Mouse (Mus musculus) megakaryocyte progenitor cell, adult 5-6 weeks (primary cell): ENCODE results near the gene Ccnb3. TPM values are rescaled to one million over a fixed set of nuclear protein-coding genes. Genes with fewer than 3 reads are reported as not detected.

ENCODE experiments used
- ATAC-seq: replicated peaks from 2 replicates; pipeline ENCODE4 v1.8.0; 2016; ENCODE audit warnings: mild to moderate bottlenecking, moderate TSS enrichment, inconsistent platforms; ENCODE audit not compliant: poor library complexity
- total RNA-seq, 2 experiments: library from RNA; stranded (forward) in 1 of 2; stranded (reverse) in 1 of 2; fragments of 157-497, 149-512 nt in 1 of 2; fragments of 200-1000 nt in 1 of 2; gene quantifications; 2 replicates each; pipeline versions ENCODE4 v1.2.3 to v1.2.4; 2015 to 2017

Ccnb3 gene
- total RNA-seq (2015), result 0.10 TPM in 1 of 2 replicates, not detected in the other
- not detected in 2 replicates for total RNA-seq (2017)

DNA sequence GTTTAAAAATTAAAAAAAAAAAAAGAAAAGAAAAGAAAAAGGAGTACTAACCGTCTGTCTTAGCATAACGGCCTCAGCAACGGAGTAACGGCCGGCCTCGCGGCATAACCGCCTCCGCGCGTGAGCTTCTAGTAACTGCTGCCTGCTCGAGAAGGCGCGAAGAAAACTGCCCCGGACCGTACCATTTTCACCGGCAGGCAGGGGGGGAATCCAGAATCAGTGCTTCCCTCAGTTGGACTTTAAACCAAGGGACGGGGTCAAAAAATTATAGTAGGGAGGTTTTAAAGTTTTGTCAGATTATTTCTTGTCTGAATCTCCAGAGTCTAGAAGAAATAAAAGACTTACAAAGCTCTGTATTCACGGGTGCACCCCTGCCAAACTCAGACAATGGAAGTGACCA lies at the start of gene Ccnb3:
Gene Ccnb3 (minus strand): TSS at position 101 of the 400 bp plus-strand sequence.
- no peak for ATAC-seq

DNA sequence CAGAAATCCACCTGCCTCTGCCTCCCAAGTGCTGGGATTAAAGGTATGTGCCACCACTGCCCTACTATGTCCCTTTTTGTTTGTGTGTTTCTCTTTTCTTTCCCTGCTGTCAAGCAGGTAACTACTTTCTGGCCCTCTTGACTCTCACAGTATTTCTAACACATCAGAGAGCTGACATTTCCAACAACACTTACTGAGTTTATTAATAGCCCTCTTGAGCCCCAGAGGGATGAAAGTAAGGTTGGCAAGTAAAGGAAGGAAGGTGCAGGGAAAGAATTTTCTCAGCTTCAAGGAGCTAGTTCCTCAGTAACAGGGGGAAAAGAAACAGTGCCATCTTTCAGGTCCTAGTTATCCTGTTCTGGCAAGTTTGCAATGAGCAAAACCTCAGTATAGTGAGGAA lies 48.9 kb upstream of the Ccnb3 start:
- no peak for ATAC-seq

GRCm38 (mm10) chrX:7085878-7086277 lies 44.5 kb upstream of the Ccnb3 start:
- ATAC-seq, result peak; percentile 69

DNA sequence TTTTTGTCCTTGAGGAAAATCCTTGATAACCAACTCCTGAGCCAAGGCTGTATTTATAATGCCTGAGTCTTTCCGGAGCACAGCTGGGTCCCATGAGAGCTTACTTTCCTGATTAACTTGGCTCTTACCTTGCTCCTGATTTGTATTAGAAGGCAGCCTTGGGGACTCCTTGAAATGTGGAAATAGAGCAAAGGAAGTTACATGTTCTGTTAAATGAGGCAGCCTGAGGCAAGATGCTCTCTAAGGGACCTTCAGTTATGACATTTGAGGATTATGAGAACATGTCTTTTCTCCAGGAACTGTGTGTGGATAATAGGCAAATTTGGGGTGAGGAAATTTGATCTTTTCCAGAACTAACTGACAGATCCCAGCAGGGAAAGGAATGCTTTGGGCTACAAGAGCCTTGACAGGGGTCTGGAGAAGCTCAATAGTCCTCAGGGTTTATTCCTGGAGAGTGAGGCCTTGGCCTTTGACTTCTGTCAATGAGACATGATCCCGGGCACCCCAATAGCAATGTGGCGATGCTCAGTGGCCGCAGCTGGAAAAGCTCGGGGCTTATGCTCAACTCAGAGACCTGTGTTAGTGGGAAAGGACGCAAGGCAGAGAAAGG lies 38.5 kb upstream of the Ccnb3 start:
- ATAC-seq, result no peak

- no peak for ATAC-seq
These were observed 26.6 kb upstream of the Ccnb3 start for GRCm38 (mm10) chrX:7068002-7068401.

- no peak for ATAC-seq
These were observed 25.8 kb upstream of the Ccnb3 start, which contains the start of gene Akap4 for GRCm38 (mm10) chrX:7067219-7067618. TSS of gene Akap4 (plus strand) at chrX:7067519.

GRCm38 (mm10) chrX:7064109-7064508 lies 22.7 kb upstream of the Ccnb3 start:
- no peak for ATAC-seq

- ATAC-seq, result peak; percentile 80
These were observed 16.2 kb upstream of the Ccnb3 start for GRCm38 (mm10) chrX:7057634-7058033.

DNA sequence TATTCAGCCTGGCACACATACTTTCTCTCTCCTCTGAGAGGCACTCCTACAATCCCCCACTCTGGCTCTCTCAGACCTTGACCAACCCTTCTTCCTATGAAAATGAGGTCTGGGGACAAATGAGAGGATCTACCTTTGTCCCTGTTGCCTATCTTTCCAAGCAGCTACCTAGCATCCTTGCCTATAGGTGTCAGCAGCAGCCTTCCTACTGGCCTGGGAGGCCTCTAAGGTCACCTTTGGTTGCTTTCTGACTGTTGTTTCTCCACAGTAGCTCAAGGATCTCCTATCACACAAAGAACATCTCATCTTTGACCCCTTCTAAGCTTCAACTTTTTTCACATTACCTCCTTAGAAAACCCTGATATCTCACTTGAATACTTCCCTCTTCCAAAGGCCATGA lies 15.6 kb upstream of the Ccnb3 start:
- ATAC-seq, result no peak

DNA sequence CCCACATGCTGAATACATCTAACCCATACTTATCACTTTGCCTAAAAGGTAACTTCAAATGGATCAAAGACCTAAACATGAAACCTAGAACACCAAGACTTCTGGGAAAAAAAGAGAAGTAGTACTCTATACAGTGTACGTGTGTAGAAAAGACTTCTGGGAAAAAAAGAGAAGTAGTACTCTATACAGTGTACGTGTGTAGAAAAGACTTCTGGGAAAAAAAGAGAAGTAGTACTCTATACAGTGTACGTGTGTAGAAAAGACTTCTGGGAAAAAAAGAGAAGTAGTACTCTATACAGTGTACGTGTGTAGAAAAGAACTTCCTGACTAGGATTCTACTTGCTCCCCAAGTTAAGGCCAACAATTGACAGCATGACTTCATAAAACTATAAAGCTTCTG lies 57.5 kb downstream of the Ccnb3 start:
- ATAC-seq, result peak; percentile 69

DNA sequence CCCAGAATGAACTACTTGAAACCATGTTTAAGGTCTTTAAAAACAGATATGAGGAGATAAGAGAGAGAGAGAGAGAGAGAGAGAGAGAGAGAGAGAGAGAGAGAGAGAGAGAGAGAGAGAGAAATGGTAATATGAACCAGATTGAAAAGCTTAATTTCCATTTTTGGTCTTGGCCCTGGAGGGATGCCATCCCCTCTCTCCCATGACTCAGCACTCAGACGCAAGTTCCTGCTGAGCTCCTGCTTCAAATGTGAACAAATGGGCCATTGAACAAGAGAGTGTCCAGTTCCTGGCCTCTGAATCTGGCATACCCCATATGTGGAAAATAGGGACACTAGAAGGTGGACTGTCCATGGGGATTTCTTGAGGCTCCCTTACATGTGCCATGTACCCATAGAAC lies 69.5 kb downstream of the Ccnb3 start:
- no peak for ATAC-seq

DNA sequence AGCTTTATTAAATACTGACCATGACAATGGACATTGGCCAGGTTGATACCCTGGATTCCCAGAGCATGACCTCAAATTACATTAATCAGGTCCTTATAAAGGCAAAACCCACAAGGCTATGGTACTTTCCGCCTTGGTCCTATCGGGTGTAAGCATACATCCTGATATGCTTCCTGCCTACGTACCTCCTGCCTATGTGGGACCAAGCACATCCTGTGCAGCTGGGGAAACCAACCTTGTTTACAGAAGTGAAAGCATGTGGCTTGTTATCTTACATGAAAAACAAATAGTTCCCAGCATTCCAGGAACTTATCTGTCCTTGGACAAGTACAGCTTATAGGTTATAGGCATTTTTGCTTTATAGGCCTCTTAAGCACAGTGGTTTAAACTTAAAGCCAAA lies 72.8 kb downstream of the Ccnb3 start:
- ATAC-seq, result peak; percentile 73

Other genes starting within 250 kb of the Ccnb3 start
- not detected in 2 replicates for gene Akap4, start 25.9 kb upstream of the Ccnb3 start, total RNA-seq (2015)
- not detected in 2 replicates for gene Akap4, start 25.9 kb upstream of the Ccnb3 start, total RNA-seq (2017)